In the genomic region with DNA sequence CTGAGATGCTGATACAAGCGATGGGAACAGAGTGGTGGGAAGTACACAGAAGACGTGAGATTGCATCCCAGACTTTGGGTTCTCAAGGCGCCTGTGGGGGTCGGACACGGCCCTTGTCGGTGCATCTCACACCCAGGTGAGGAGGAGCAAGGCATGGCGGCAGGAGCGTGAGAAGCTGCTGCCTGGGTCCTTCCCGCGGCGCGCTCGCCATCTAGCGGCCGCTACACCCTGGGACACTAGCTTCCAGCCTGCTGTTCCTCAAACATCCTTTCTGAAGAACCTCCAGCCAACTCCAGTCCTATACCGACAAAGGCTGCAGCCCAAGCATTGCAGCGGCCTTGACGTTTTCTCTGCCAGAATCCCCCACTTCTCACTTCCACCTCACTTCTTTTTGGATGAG, we compare ENCODE assay signal across 8 mouse cellular contexts. TPM values are rescaled to one million over a fixed set of nuclear protein-coding genes. Genes with fewer than 3 reads are reported as not detected.
A peak's percentile ranks its signal among the peaks of the same experiment; 100 is the strongest.
DNase-seq lines count a peak whose midpoint lies in the region; ATAC-seq and TF ChIP-seq lines count a peak whose summit lies in the region.

No protein-coding gene starts in this region.

- H3K9me3 ChIP-seq in forebrain, postnatal 0 days (ENCODE audit: low read length): no peaks in the 10 kb centered on the region
- no peaks in the 10 kb centered on the region for H3K9me3 ChIP-seq in intestine, postnatal 0 days (ENCODE audit: control insufficient read depth)
- H3K9me3 ChIP-seq in lung, embryonic 15.5 days: no peaks in the 10 kb centered on the region

- peak; percentile 38 to 53 for DNase-seq in urinary bladder, postnatal 36 days (ENCODE audit: low spot score in 2 of 2)
- no peak for DNase-seq in urinary bladder, postnatal 10 days (ENCODE audit: low spot score)
- peak; percentile 67 for DNase-seq in cerebellum, adult 8-10 months
- DNase-seq in forebrain, postnatal 0 days: peak; percentile 87
- no peak for DNase-seq in urinary bladder, adult 18-20 months (ENCODE audit: low spot score in 2 of 2)

- peak; percentile 93 for TF ChIP-seq CTCF in forebrain, postnatal 0 days (IDR thresholded peaks at IDR 0.05; ENCODE audit: low read depth)
- TF ChIP-seq CTCF in intestine, postnatal 0 days (IDR thresholded peaks at IDR 0.05; ENCODE audit: low read depth): peak; percentile 93
- peak; percentile 64 for TF ChIP-seq CTCF in olfactory bulb, adult 2 months (IDR thresholded peaks at IDR 0.05; ENCODE audit: insufficient read depth, low read depth, low read length)

- peak overlapping the region; percentile 31 for H3K4me3 ChIP-seq in forebrain, postnatal 0 days (ENCODE audit: low read depth, low read length)
- H3K4me3 ChIP-seq in intestine, postnatal 0 days (ENCODE audit: low read depth, low read length): no peak overlapping the region
- H3K4me3 ChIP-seq in lung, embryonic 15.5 days: no peak overlapping the region
- peak overlapping the region; percentile 27 for H3K4me3 ChIP-seq in olfactory bulb, adult 2 months (ENCODE audit: insufficient read depth, low read depth, low read length)

- WGBS in forebrain, postnatal 0 days: 1% methylated on average over 18 of the region's 18 CpGs
- 2% methylated on average over 18 of the region's 18 CpGs for WGBS in intestine, postnatal 0 days
- WGBS in lung, embryonic 15.5 days: 1% methylated on average over 18 of the region's 18 CpGs
- 2% methylated on average over 18 of the region's 18 CpGs for WGBS in olfactory bulb, adult 2 months

- H3K36me3 ChIP-seq in forebrain, postnatal 0 days (ENCODE audit: insufficient read depth): no peaks in the 10 kb centered on the region
- no peaks in the 10 kb centered on the region; the same call in 1 of the 2 replicates for H3K36me3 ChIP-seq in intestine, postnatal 0 days (ENCODE audit: control insufficient read depth, insufficient read depth)
- no peaks in the 10 kb centered on the region for H3K36me3 ChIP-seq in lung, embryonic 15.5 days

- H3K9ac ChIP-seq in forebrain, postnatal 0 days: peak overlapping the region; percentile 0; the same call in 1 of the 2 replicates
- no peak overlapping the region for H3K9ac ChIP-seq in intestine, postnatal 0 days (ENCODE audit: low read depth, low read length)
- no peak overlapping the region for H3K9ac ChIP-seq in lung, embryonic 15.5 days

- no peaks in the 10 kb centered on the region for H3K27me3 ChIP-seq in forebrain, postnatal 0 days (ENCODE audit: insufficient read depth, low read length)
- no peaks in the 10 kb centered on the region for H3K27me3 ChIP-seq in intestine, postnatal 0 days (replicated peaks; ENCODE audit: control insufficient read depth, insufficient read depth, low read length)
- H3K27me3 ChIP-seq in lung, embryonic 15.5 days: no peaks in the 10 kb centered on the region; the same call in 1 of the 2 replicates

- ATAC-seq in forebrain, postnatal 0 days: peak; percentile 95
- ATAC-seq in intestine, postnatal 0 days: peak; percentile 55; the same call in 1 of the 2 replicates
- ATAC-seq in lung, embryonic 15.5 days (ENCODE audit: borderline replicate concordance, extremely low read depth, low FRiP score, low TSS enrichment): peak; percentile 81

- H3K4me1 ChIP-seq in forebrain, postnatal 0 days (ENCODE audit: insufficient read depth): no peaks in the 10 kb centered on the region
- no peaks in the 10 kb centered on the region for H3K4me1 ChIP-seq in intestine, postnatal 0 days (replicated peaks; ENCODE audit: control insufficient read depth, insufficient read depth, low read length)
- H3K4me1 ChIP-seq in lung, embryonic 15.5 days: peaks cover 13% of the 10 kb centered on the region; the same call in 1 of the 2 replicates
- peaks cover 11% of the 10 kb centered on the region for H3K4me1 ChIP-seq in olfactory bulb, adult 2 months (ENCODE audit: control insufficient read depth, insufficient read depth, low read length)

- peak overlapping the region; percentile 49 for H3K4me2 ChIP-seq in forebrain, postnatal 0 days (ENCODE audit: low read depth)
- 0 out of 2 replicates have a peak overlapping the region, but pooled peaks have one; percentile 17 for H3K4me2 ChIP-seq in intestine, postnatal 0 days (replicated peaks; ENCODE audit: low read depth)
- peak overlapping the region; percentile 44 for H3K4me2 ChIP-seq in lung, embryonic 15.5 days

- no peak for TF ChIP-seq POLR2A in olfactory bulb, adult 2 months (IDR thresholded peaks at IDR 0.05; ENCODE audit: insufficient read depth, low read depth, low read length)

- no peak overlapping the region for H3K27ac ChIP-seq in forebrain, postnatal 0 days (ENCODE audit: low read depth, low read length)
- no peak overlapping the region for H3K27ac ChIP-seq in intestine, postnatal 0 days (ENCODE audit: low read depth, low read length)
- H3K27ac ChIP-seq in lung, embryonic 15.5 days: no peak overlapping the region
- H3K27ac ChIP-seq in olfactory bulb, adult 2 months (ENCODE audit: insufficient read depth, low read depth, low read length): no peak overlapping the region

RNA-seq across cellular contexts. Expression of a gene that starts 1.0 kb away (rescaled TPM):
- total RNA-seq in forebrain, postnatal 0 days (2014; rRNA removed): 4.7 and 6.9 TPM in 2 replicates
- 8.2 and 10.0 TPM in 2 replicates for polyA plus RNA-seq in forebrain, postnatal 0 days (2015; fragmentation: Nextera tagmentation; extraction: Ambion mirVana)
- polyA plus RNA-seq in intestine, postnatal 0 days (2015; fragmentation: Nextera tagmentation; extraction: Ambion mirVana): 1.9 and 2.2 TPM in 2 replicates
- polyA plus RNA-seq in lung, embryonic 15.5 days (2015; fragmentation: Nextera tagmentation; extraction: Ambion mirVana): 6.0 and 6.3 TPM in 2 replicates
- polyA plus RNA-seq in olfactory bulb, adult 2 months (2012; ENCODE audit: insufficient read depth, insufficient read length, low replicate concordance, missing spikeins): not detected in 2 replicates

RNA-seq across cellular contexts. Expression of a gene that starts 7.7 kb away (rescaled TPM):
- 24.7 and 28.7 TPM in 2 replicates for total RNA-seq in forebrain, postnatal 0 days (2014; rRNA removed)
- 36.7 and 40.8 TPM in 2 replicates for polyA plus RNA-seq in forebrain, postnatal 0 days (2015; fragmentation: Nextera tagmentation; extraction: Ambion mirVana)
- polyA plus RNA-seq in intestine, postnatal 0 days (2015; fragmentation: Nextera tagmentation; extraction: Ambion mirVana): 36.3 and 37.6 TPM in 2 replicates
- polyA plus RNA-seq in lung, embryonic 15.5 days (2015; fragmentation: Nextera tagmentation; extraction: Ambion mirVana): 43.4 and 47.0 TPM in 2 replicates
- not detected in 2 replicates for polyA plus RNA-seq in olfactory bulb, adult 2 months (2012; ENCODE audit: insufficient read depth, insufficient read length, low replicate concordance, missing spikeins)

RNA-seq across cellular contexts. Expression of a gene that starts 16.8 kb away (rescaled TPM):
- 32.2 and 55.3 TPM in 2 replicates for total RNA-seq in forebrain, postnatal 0 days (2014; rRNA removed)
- 63.5 and 77.4 TPM in 2 replicates for polyA plus RNA-seq in forebrain, postnatal 0 days (2015; fragmentation: Nextera tagmentation; extraction: Ambion mirVana)
- 67.8 and 74.2 TPM in 2 replicates for polyA plus RNA-seq in intestine, postnatal 0 days (2015; fragmentation: Nextera tagmentation; extraction: Ambion mirVana)
- polyA plus RNA-seq in lung, embryonic 15.5 days (2015; fragmentation: Nextera tagmentation; extraction: Ambion mirVana): 112 and 127 TPM in 2 replicates
- polyA plus RNA-seq in olfactory bulb, adult 2 months (2012; ENCODE audit: insufficient read depth, insufficient read length, low replicate concordance, missing spikeins): not detected in 2 replicates

RNA-seq across cellular contexts. Expression of a gene that starts 23.1 kb away (rescaled TPM):
- 470 and 505 TPM in 2 replicates for total RNA-seq in forebrain, postnatal 0 days (2014; rRNA removed)
- polyA plus RNA-seq in forebrain, postnatal 0 days (2015; fragmentation: Nextera tagmentation; extraction: Ambion mirVana): 354 and 405 TPM in 2 replicates
- 474 and 507 TPM in 2 replicates for polyA plus RNA-seq in intestine, postnatal 0 days (2015; fragmentation: Nextera tagmentation; extraction: Ambion mirVana)
- 1,037 and 1,080 TPM in 2 replicates for polyA plus RNA-seq in lung, embryonic 15.5 days (2015; fragmentation: Nextera tagmentation; extraction: Ambion mirVana)
- polyA plus RNA-seq in olfactory bulb, adult 2 months (2012; ENCODE audit: insufficient read depth, insufficient read length, low replicate concordance, missing spikeins): 225 TPM in 1 of 2 replicates, not detected in the other

RNA-seq across cellular contexts. Expression of a gene that starts 23.5 kb away (rescaled TPM):
- total RNA-seq in forebrain, postnatal 0 days (2014; rRNA removed): 111 and 116 TPM in 2 replicates
- 347 and 376 TPM in 2 replicates for polyA plus RNA-seq in forebrain, postnatal 0 days (2015; fragmentation: Nextera tagmentation; extraction: Ambion mirVana)
- 11.2 and 12.0 TPM in 2 replicates for polyA plus RNA-seq in intestine, postnatal 0 days (2015; fragmentation: Nextera tagmentation; extraction: Ambion mirVana)
- 39.2 and 42.7 TPM in 2 replicates for polyA plus RNA-seq in lung, embryonic 15.5 days (2015; fragmentation: Nextera tagmentation; extraction: Ambion mirVana)
- not detected in 2 replicates for polyA plus RNA-seq in olfactory bulb, adult 2 months (2012; ENCODE audit: insufficient read depth, insufficient read length, low replicate concordance, missing spikeins)

Comparison
In these comparisons a context has a peak if more than half of its experiments do, and no peak if none do; other contexts are left out.
1. DNase-seq: peak in urinary bladder, postnatal 36 days (2 of 2), cerebellum, adult 8-10 months (single experiment) and forebrain, postnatal 0 days (single experiment); none in urinary bladder, postnatal 10 days (single experiment) and urinary bladder, adult 18-20 months (0 of 2).
2. H3K4me3 ChIP-seq: peak in forebrain, postnatal 0 days (single experiment) and olfactory bulb, adult 2 months (single experiment); none in intestine, postnatal 0 days (single experiment) and lung, embryonic 15.5 days (single experiment).
3. RNA of a gene that starts 7.7 kb away (polyA plus RNA-seq): 43.4 to 47.0 TPM in lung, embryonic 15.5 days, 36.7 to 40.8 TPM in forebrain, postnatal 0 days and 36.3 to 37.6 TPM in intestine, postnatal 0 days; not detected in olfactory bulb, adult 2 months; every median in the first group is over 10 times any median in the second.
4. Peak in every context shown above with its lines, with median percentiles within 50 percentile points of each other: ATAC-seq, H3K4me2 ChIP-seq and CTCF ChIP-seq.